Mouse (Mus musculus): ENCODE measurements around the gene Lrriq3. TPM values are rescaled to one million over a fixed set of nuclear protein-coding genes. Genes with fewer than 3 reads are reported as not detected.

The Lrriq3 gene
- polyA plus RNA-seq (2015; fragmentation: Nextera tagmentation; extraction: Ambion mirVana): 0.45 and 0.98 TPM in 2 replicates

DNA sequence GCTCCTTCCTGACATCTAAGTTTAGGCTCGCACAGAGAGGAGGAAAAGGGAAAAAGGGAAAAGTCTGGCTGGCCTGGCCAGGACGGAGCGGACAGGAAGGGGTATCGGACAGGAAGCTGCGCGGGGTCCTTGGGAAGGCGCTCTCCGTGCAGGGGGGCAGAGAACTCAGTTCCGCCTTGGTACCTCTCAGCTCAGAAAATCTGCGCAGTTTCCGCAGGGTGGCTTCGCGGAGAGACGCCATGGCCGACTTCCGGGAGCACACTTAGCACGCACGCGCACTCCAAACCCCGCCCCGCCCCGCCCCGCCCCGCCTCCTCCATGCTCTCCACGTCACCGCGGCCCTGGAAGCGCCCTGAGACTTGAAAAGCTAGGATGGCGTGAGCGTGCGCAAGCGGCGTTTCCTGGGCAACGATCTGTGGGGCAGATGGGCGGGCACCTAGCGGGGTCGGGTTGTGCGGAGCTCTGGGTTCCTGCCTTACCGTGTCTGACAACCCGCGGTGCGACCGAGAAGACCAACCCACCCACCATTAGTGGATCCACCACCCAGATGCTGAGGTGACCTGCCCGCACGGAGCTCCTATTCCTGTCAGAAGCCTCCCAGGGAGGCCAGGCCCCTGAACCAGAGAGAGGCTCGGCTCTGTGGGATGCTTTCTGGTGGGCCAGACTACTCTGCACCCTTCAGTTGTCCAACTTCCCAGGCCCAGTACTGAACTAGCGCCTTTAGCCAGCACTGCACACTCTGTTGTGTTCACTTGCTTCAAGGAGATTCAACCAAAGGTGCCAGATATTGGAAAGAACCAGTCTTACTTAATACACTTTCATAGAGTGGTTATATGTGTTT, at the start of gene Lrriq3, which contains the start of gene Fpgt:
Lrriq3 (plus strand) TSS at position 319 of the 841 bp plus-strand sequence.
Fpgt (minus strand) TSS at position 288 of the 841 bp plus-strand sequence.
- peaks cover 12% of the 10 kb centered on the region for H3K4me1 ChIP-seq (replicated peaks)
- H3K9me3 ChIP-seq: no peaks in the 10 kb centered on the region
- peak within 1 kb of the TSS; percentile 80 for H3K9ac ChIP-seq
- H3K4me3 ChIP-seq: peak within 1 kb of the TSS; percentile 67
- peak within 1 kb of the TSS; percentile 92 for H3K27ac ChIP-seq (replicated peaks)
- H3K36me3 ChIP-seq: no peaks in the 10 kb centered on the region; the same call in 1 of the 2 replicates
- H3K27me3 ChIP-seq: no peaks in the 10 kb centered on the region
- ATAC-seq (ENCODE audit: low read depth): peak; percentile 100
- under 1% methylated on average over 42 of the region's 47 CpGs for WGBS
- peak within 1 kb of the TSS; percentile 67 for H3K4me2 ChIP-seq

DNA sequence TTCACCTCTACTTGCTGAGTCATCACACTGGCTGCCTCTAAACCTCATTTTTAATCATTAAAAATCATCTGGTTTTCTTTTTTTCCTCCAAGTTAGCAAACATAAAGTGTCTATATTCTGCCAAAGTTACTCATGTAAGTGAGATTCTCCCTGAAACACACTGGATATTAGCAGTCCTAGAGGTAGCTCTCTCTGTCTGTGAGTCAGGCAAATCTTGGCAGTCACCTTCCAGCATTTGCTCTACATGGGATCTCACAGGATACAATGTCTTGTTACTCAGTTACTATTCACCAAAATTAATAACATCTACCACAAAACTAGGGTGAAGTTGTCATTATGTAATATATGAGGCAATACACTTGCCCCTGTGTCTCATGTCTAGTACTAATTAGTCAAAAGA, 41.2 kb upstream of the Lrriq3 start:
- Histone ChIP-seq H3K4me1 (replicated peaks) (no peaks in the 10 kb centered on the region), H3K4me3 (no peak overlapping the region), H3K36me3 (no peaks in the 10 kb centered on the region), H3K27me3 (no peaks in the 10 kb centered on the region), H3K27ac (replicated peaks) (no peak overlapping the region), H3K9me3 (no peaks in the 10 kb centered on the region), H3K4me2 (no peak overlapping the region), H3K9ac (no peak overlapping the region)
- ATAC-seq (ENCODE audit: low read depth): no peak

GRCm38 (mm10) chr3:155053189-155053588, 40.0 kb upstream of the Lrriq3 start:
- 66% methylated on average over 1 of the region's 1 CpGs for WGBS
- Histone ChIP-seq H3K4me3 (no peak overlapping the region), H3K27ac (replicated peaks) (no peak overlapping the region), H3K27me3 (no peaks in the 10 kb centered on the region), H3K9me3 (no peaks in the 10 kb centered on the region), H3K9ac (no peak overlapping the region), H3K36me3 (no peaks in the 10 kb centered on the region), H3K4me1 (replicated peaks) (no peaks in the 10 kb centered on the region), H3K4me2 (no peak overlapping the region)
- ATAC-seq (ENCODE audit: low read depth): no peak

DNA sequence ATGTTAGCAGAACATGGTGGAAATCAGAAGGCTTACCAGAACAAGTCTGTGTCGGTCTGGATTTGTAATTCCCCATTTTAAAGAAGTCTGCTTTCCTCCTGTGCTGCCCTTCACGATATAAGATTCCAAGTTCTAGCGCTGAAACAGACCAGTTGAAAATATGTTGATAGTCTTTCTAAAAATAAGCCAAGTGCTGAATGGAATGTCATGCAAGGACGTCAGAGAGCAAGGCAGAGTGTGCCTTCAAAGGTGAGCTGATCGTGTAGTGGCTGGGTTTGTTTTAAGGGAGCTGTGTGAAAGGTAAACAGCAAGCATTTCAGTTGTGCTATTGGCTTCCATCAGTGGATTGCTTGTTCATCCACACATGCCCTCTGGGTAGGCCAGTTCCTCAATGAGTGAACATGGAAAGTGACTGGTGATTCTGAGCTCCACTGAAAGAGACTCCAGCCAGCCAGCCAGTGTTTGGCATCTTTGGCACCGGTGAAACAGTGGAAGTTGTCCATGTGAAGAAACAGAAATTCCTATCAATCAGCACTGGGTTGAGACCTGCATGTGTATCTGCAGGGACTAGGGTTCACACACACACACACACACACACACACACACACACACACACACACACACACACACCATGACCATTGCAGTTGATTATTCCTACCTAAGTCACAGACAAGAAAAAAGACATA, 37.9 kb upstream of the Lrriq3 start, which contains the start of gene Tnni3k:
Tnni3k (minus strand) TSS at position 177 of the 686 bp plus-strand sequence.
- Histone ChIP-seq H3K36me3 (no peaks in the 10 kb centered on the region), H3K9ac (no peak within 1 kb of the TSS), H3K4me2 (no peak within 1 kb of the TSS), H3K27ac (replicated peaks) (no peak within 1 kb of the TSS), H3K27me3 (no peaks in the 10 kb centered on the region), H3K4me3 (no peak within 1 kb of the TSS), H3K9me3 (no peaks in the 10 kb centered on the region), H3K4me1 (replicated peaks) (no peaks in the 10 kb centered on the region)
- ATAC-seq (ENCODE audit: low read depth): no peak
- WGBS: 79% methylated on average over 6 of the region's 6 CpGs

GRCm38 (mm10) chr3:155056606-155057005, 36.6 kb upstream of the Lrriq3 start:
- Histone ChIP-seq H3K4me2 (no peak overlapping the region), H3K9ac (no peak overlapping the region), H3K27ac (replicated peaks) (no peak overlapping the region), H3K27me3 (no peaks in the 10 kb centered on the region), H3K4me1 (replicated peaks) (no peaks in the 10 kb centered on the region), H3K4me3 (no peak overlapping the region), H3K36me3 (no peaks in the 10 kb centered on the region), H3K9me3 (no peaks in the 10 kb centered on the region)
- no peak for ATAC-seq (ENCODE audit: low read depth)

- H3K4me3 ChIP-seq: no peak overlapping the region
- H3K9ac ChIP-seq: no peak overlapping the region
- no peak overlapping the region for H3K4me2 ChIP-seq
- H3K36me3 ChIP-seq: no peaks in the 10 kb centered on the region
- H3K9me3 ChIP-seq: no peaks in the 10 kb centered on the region
- H3K4me1 ChIP-seq (replicated peaks): no peaks in the 10 kb centered on the region
- no peak overlapping the region for H3K27ac ChIP-seq (replicated peaks)
- no peaks in the 10 kb centered on the region for H3K27me3 ChIP-seq
- no peak for ATAC-seq (ENCODE audit: low read depth)
Measured at GRCm38 (mm10) chr3:155057566-155057965, 35.7 kb upstream of the Lrriq3 start.

DNA sequence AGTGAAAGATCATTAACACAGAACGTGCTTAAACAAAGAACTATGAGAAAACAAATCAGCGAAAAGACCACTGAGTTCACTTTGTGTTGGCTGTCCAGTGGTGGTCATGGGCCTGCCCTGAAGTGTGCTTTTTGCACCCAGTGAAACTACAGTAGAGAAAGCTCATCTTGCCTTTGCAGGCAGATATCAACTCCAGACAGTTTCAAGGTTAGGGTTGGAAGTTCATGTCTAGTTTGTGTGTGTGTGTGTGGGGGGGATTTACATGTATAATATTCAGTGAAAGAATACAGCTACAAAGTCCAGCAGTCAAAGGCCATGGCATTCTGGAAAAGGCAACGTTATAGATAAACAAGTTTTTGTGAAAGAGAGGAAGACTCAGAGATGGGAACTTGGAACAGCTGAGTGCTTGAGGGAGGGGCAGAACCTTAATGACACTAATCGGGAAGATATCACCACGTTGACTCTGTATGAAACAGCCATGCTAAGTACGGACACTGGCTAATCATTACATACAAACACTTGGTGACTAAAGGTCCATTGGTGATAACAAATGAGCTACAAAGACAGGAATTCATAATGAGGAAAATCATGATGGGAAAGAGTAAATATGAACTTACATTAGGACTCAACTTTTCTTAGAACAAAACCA, 34.3 kb upstream of the Lrriq3 start:
- ATAC-seq (ENCODE audit: low read depth): no peak
- Histone ChIP-seq H3K9ac (no peak overlapping the region), H3K4me2 (no peak overlapping the region), H3K9me3 (no peaks in the 10 kb centered on the region), H3K36me3 (no peaks in the 10 kb centered on the region), H3K27ac (replicated peaks) (no peak overlapping the region), H3K4me1 (replicated peaks) (no peaks in the 10 kb centered on the region), H3K27me3 (no peaks in the 10 kb centered on the region), H3K4me3 (no peak overlapping the region)
- 82% methylated on average over 6 of the region's 6 CpGs for WGBS

GRCm38 (mm10) chr3:155059449-155059822, 33.8 kb upstream of the Lrriq3 start:
- H3K36me3 ChIP-seq: no peaks in the 10 kb centered on the region
- H3K4me2 ChIP-seq: no peak overlapping the region
- no peaks in the 10 kb centered on the region for H3K4me1 ChIP-seq (replicated peaks)
- H3K27me3 ChIP-seq: no peaks in the 10 kb centered on the region
- no peak overlapping the region for H3K9ac ChIP-seq
- H3K9me3 ChIP-seq: no peaks in the 10 kb centered on the region
- no peak overlapping the region for H3K27ac ChIP-seq (replicated peaks)
- no peak overlapping the region for H3K4me3 ChIP-seq
- no peak for ATAC-seq (ENCODE audit: low read depth)

GRCm38 (mm10) chr3:155077908-155078307, 15.3 kb upstream of the Lrriq3 start:
- H3K4me1 ChIP-seq (replicated peaks): no peaks in the 10 kb centered on the region
- H3K27me3 ChIP-seq: no peaks in the 10 kb centered on the region
- no peak overlapping the region for H3K4me3 ChIP-seq
- H3K9ac ChIP-seq: no peak overlapping the region
- H3K27ac ChIP-seq (replicated peaks): no peak overlapping the region
- no peak for ATAC-seq (ENCODE audit: low read depth)
- H3K9me3 ChIP-seq: no peaks in the 10 kb centered on the region
- H3K4me2 ChIP-seq: no peak overlapping the region
- 88% methylated on average over 4 of the region's 4 CpGs for WGBS
- H3K36me3 ChIP-seq: no peaks in the 10 kb centered on the region

GRCm38 (mm10) chr3:155092081-155092480, 1.2 kb upstream of the Lrriq3 start:
- ATAC-seq (ENCODE audit: low read depth): no peak
- Histone ChIP-seq H3K27ac (replicated peaks) (no peak overlapping the region), H3K9me3 (no peaks in the 10 kb centered on the region), H3K27me3 (no peaks in the 10 kb centered on the region), H3K9ac (no peak overlapping the region), H3K4me3 (peak overlapping the region; percentile 67), H3K36me3 (peaks cover 9% of the 10 kb centered on the region), H3K4me1 (replicated peaks) (peaks cover 12% of the 10 kb centered on the region), H3K4me2 (peak overlapping the region; percentile 67)
- 95% methylated on average over 6 of the region's 6 CpGs for WGBS

- H3K9ac ChIP-seq: no peak overlapping the region
- H3K4me2 ChIP-seq: no peak overlapping the region
- no peaks in the 10 kb centered on the region for H3K36me3 ChIP-seq
- WGBS: 76% methylated on average over 1 of the region's 1 CpGs
- no peaks in the 10 kb centered on the region for H3K4me1 ChIP-seq (replicated peaks)
- no peak overlapping the region for H3K27ac ChIP-seq (replicated peaks)
- no peaks in the 10 kb centered on the region for H3K9me3 ChIP-seq
- no peaks in the 10 kb centered on the region for H3K27me3 ChIP-seq
- no peak for ATAC-seq (ENCODE audit: low read depth)
- no peak overlapping the region for H3K4me3 ChIP-seq
Measured at GRCm38 (mm10) chr3:155099266-155099665, 6.0 kb downstream of the Lrriq3 start.

- no peak overlapping the region for H3K9ac ChIP-seq
- H3K9me3 ChIP-seq: no peaks in the 10 kb centered on the region
- H3K27ac ChIP-seq (replicated peaks): no peak overlapping the region
- no peak for ATAC-seq (ENCODE audit: low read depth)
- 58% methylated on average over 1 of the region's 1 CpGs for WGBS
- no peaks in the 10 kb centered on the region for H3K36me3 ChIP-seq
- no peaks in the 10 kb centered on the region for H3K27me3 ChIP-seq
- H3K4me3 ChIP-seq: no peak overlapping the region
- H3K4me1 ChIP-seq (replicated peaks): no peaks in the 10 kb centered on the region
- H3K4me2 ChIP-seq: no peak overlapping the region
Measured at GRCm38 (mm10) chr3:155105957-155106356, 12.7 kb downstream of the Lrriq3 start.
